ENCODE assay signal across 8 mouse cellular contexts in the genomic region with DNA sequence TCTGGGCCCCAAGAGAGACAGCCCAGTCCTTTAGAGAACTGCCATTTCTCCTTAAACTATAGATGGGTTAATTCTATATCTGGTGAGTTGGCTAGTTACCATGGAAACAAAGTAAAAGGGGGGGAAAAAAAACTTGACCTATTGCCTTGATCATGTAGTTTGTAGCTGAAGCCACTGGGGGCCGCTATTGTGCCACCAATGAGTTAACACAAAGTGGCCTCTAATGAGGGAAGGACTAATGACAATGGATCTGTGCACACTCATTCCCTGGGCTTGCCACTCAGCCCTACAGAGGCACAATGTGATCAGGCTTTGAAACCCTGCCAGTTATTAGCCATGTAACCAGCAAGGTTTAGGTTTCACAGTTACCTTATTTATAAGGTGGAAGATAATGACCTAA. TPM values are rescaled to one million over a fixed set of nuclear protein-coding genes. Genes with fewer than 3 reads are reported as not detected.
DNase-seq lines count a peak whose midpoint lies in the region; ATAC-seq lines count a peak whose summit lies in the region.

No protein-coding gene starts in this region.

- no peaks in the 10 kb centered on the region for H3K9me3 ChIP-seq in embryonic facial prominence, embryonic 14.5 days (ENCODE audit: control insufficient read depth, low read length)

- H3K27ac ChIP-seq in embryonic facial prominence, embryonic 14.5 days (replicated peaks; ENCODE audit: low read depth, low read length): no peak overlapping the region

- DNase-seq in frontal cortex, postnatal 10 days (ENCODE audit: low spot score in 2 of 2): peak; percentile 43 to 66
- DNase-seq in 3T3-L1 (ENCODE audit: low read depth, low spot score): peak; percentile 84
- DNase-seq in adrenal gland, postnatal 14 days: peak; percentile 85
- peak; percentile 81 for DNase-seq in embryonic facial prominence, embryonic 14.5 days (ENCODE audit: low spot score)
- peak; percentile 84 for DNase-seq in induced T-regulatory cell, adult 2 months (ENCODE audit: low read depth)
- peak; percentile 74 for DNase-seq in lung, postnatal 14 days
- peak; percentile 62 for DNase-seq in right cerebral cortex, postnatal 25 days

- H3K9ac ChIP-seq in embryonic facial prominence, embryonic 14.5 days (ENCODE audit: low read depth, low read length): no peak overlapping the region

- peaks cover 19% of the 10 kb centered on the region for H3K4me1 ChIP-seq in embryonic facial prominence, embryonic 14.5 days (ENCODE audit: control insufficient read depth, insufficient read depth, low read length)

- 4% methylated on average over 1 of the region's 1 CpGs for WGBS in embryonic facial prominence, embryonic 14.5 days

- no peak overlapping the region for H3K4me2 ChIP-seq in embryonic facial prominence, embryonic 14.5 days (ENCODE audit: low read depth, low read length)

- ATAC-seq in frontal cortex, adult (ENCODE audit: low TSS enrichment): no peak
- no peak for ATAC-seq in embryonic facial prominence, embryonic 14.5 days (ENCODE audit: low read depth)

- H3K4me3 ChIP-seq in embryonic facial prominence, embryonic 14.5 days (ENCODE audit: low read depth, low read length): no peak overlapping the region

- H3K36me3 ChIP-seq in embryonic facial prominence, embryonic 14.5 days (ENCODE audit: control insufficient read depth, insufficient read depth, low read length): peaks cover 4% of the 10 kb centered on the region; the same call in 1 of the 2 replicates

- no peaks in the 10 kb centered on the region for H3K27me3 ChIP-seq in embryonic facial prominence, embryonic 14.5 days (replicated peaks; ENCODE audit: control insufficient read depth, insufficient read depth, low read length)

RNA-seq across cellular contexts. Expression of a gene that starts 3.4 kb away (rescaled TPM):
- total RNA-seq in adrenal gland, postnatal 14 days (2021): 26.1 and 28.6 TPM in 2 replicates
- 52.1 and 62.8 TPM in 2 replicates for polyA plus RNA-seq in embryonic facial prominence, embryonic 14.5 days (2014; fragmentation: Nextera tagmentation; extraction: Ambion mirVana)

RNA-seq across cellular contexts. Expression of a gene that starts 13.4 kb away (rescaled TPM):
- 6.1 and 7.6 TPM in 2 replicates for total RNA-seq in adrenal gland, postnatal 14 days (2021)
- polyA plus RNA-seq in embryonic facial prominence, embryonic 14.5 days (2014; fragmentation: Nextera tagmentation; extraction: Ambion mirVana): 7.4 and 9.7 TPM in 2 replicates
